Mouse (Mus musculus) inflammation-experienced regulatory T-cells (primary cell): ENCODE results near the gene Olfm3. TPM values are rescaled to one million over a fixed set of nuclear protein-coding genes. Genes with fewer than 3 reads are reported as not detected.

Experiments used
- polyA plus RNA-seq, 2 experiments: library from polyadenylated mRNA; unstranded; fragments of 100-300 nt; shearing (Covaris generic); gene quantifications; one replicate each; pipeline ENCODE4 v1.2.1; 2017

Gene Olfm3
- polyA plus RNA-seq: not detected

GRCm38 (mm10) chr3:114903924-114904438, at the start of gene Olfm3:
Olfm3 (plus strand) TSS chr3:114904078.

